ENCODE assay signal across 13 mouse cellular contexts in genomic region chr17:31580344-31580743, GRCm38 (mm10). TPM values are rescaled to one million over a fixed set of nuclear protein-coding genes. Genes with fewer than 3 reads are reported as not detected.
DNase-seq lines count a peak whose midpoint lies in the region; ATAC-seq lines count a peak whose summit lies in the region.
"Had no signal": no experiment of that assay in that cellular context is flagged by ENCODE, and none has a peak within 500 bp of the region (broad histone marks: within the 10 kb centered on the region; RNA-seq: fewer than 3 reads in every experiment).

No protein-coding gene starts in this region.

- peaks cover 11% of the 10 kb centered on the region; the same call in 1 of the 2 replicates for H3K36me3 ChIP-seq in forebrain, embryonic 13.5 days (ENCODE audit: poor library complexity, severe bottlenecking)
- no peaks in the 10 kb centered on the region for H3K36me3 ChIP-seq in forebrain, embryonic 11.5 days (ENCODE audit: control insufficient read depth, insufficient read depth, low read length)
- no peaks in the 10 kb centered on the region for H3K36me3 ChIP-seq in forebrain, embryonic 16.5 days (ENCODE audit: control insufficient read depth, insufficient read depth)
- H3K36me3 ChIP-seq in midbrain, embryonic 12.5 days: peaks cover 3% of the 10 kb centered on the region; the same call in 1 of the 2 replicates

- H3K27me3 ChIP-seq in forebrain, embryonic 13.5 days: no peaks in the 10 kb centered on the region
- H3K27me3 ChIP-seq in forebrain, embryonic 11.5 days (ENCODE audit: control insufficient read depth, insufficient read depth, low read length): no peaks in the 10 kb centered on the region
- no peaks in the 10 kb centered on the region for H3K27me3 ChIP-seq in forebrain, embryonic 16.5 days (replicated peaks; ENCODE audit: control insufficient read depth, insufficient read depth, low read length)
- no peaks in the 10 kb centered on the region for H3K27me3 ChIP-seq in midbrain, embryonic 12.5 days
- H3K27me3 ChIP-seq: embryonic facial prominence, embryonic 15.5 days had no signal

- peak overlapping the region; percentile 88 for H3K27ac ChIP-seq in forebrain, embryonic 13.5 days
- no peak overlapping the region for H3K27ac ChIP-seq in forebrain, embryonic 11.5 days (ENCODE audit: low read depth, low read length)
- peak overlapping the region; percentile 71 for H3K27ac ChIP-seq in forebrain, embryonic 16.5 days (ENCODE audit: low read length)
- H3K27ac ChIP-seq in midbrain, embryonic 12.5 days (replicated peaks): peak overlapping the region; percentile 72
- H3K27ac ChIP-seq: embryonic facial prominence, embryonic 15.5 days; layer of hippocampus, adult 2 months had no signal

- 31% methylated on average over 3 of the region's 3 CpGs for WGBS in forebrain, embryonic 13.5 days
- WGBS in forebrain, embryonic 11.5 days: 72% methylated on average over 3 of the region's 3 CpGs
- WGBS in forebrain, embryonic 16.5 days: 10% methylated on average over 3 of the region's 3 CpGs
- WGBS in midbrain, embryonic 12.5 days: 42% methylated on average over 3 of the region's 3 CpGs

- DNase-seq in forebrain, embryonic 11.5 days (ENCODE audit: low spot score): no peak
- DNase-seq in ES-CJ7 (ENCODE audit: low read depth, low spot score): peak; percentile 92
- DNase-seq in adrenal gland, adult 2 months: no peak
- no peak for DNase-seq in gastrocnemius, postnatal 25 days
- DNase-seq in adrenal gland, postnatal 25 days: no peak
- DNase-seq: heart, postnatal 36 days; kidney, adult 8-10 months had no signal

- H3K4me1 ChIP-seq in forebrain, embryonic 13.5 days: peaks cover 37% of the 10 kb centered on the region
- peaks cover 9% of the 10 kb centered on the region; the same call in 1 of the 2 replicates for H3K4me1 ChIP-seq in forebrain, embryonic 11.5 days (replicated peaks; ENCODE audit: control insufficient read depth, insufficient read depth, low read length)
- H3K4me1 ChIP-seq in forebrain, embryonic 16.5 days (replicated peaks; ENCODE audit: control insufficient read depth, insufficient read depth, low read length): peaks cover 25% of the 10 kb centered on the region
- peaks cover 20% of the 10 kb centered on the region for H3K4me1 ChIP-seq in midbrain, embryonic 12.5 days

- ATAC-seq in forebrain, embryonic 13.5 days: peak; percentile 90
- ATAC-seq in forebrain, embryonic 11.5 days (replicated peaks; ENCODE audit: low FRiP score): no peak
- peak; percentile 89 for ATAC-seq in forebrain, embryonic 16.5 days
- ATAC-seq in midbrain, embryonic 12.5 days (ENCODE audit: low FRiP score, low read depth): peak; percentile 62; the same call in 1 of the 2 replicates

- no peak overlapping the region for H3K4me3 ChIP-seq in forebrain, embryonic 13.5 days
- H3K4me3 ChIP-seq in forebrain, embryonic 11.5 days (ENCODE audit: low read depth, low read length): no peak overlapping the region
- no peak overlapping the region for H3K4me3 ChIP-seq in forebrain, embryonic 16.5 days (replicated peaks; ENCODE audit: low read length)
- no peak overlapping the region for H3K4me3 ChIP-seq in midbrain, embryonic 12.5 days
- H3K4me3 ChIP-seq: embryonic facial prominence, embryonic 15.5 days; layer of hippocampus, adult 2 months had no signal

- peak overlapping the region; percentile 10; the same call in 1 of the 2 replicates for H3K4me2 ChIP-seq in forebrain, embryonic 13.5 days
- H3K4me2 ChIP-seq in forebrain, embryonic 11.5 days (ENCODE audit: low read depth, low read length, severe bottlenecking): no peak overlapping the region
- H3K4me2 ChIP-seq in forebrain, embryonic 16.5 days (ENCODE audit: low read length): peak overlapping the region; percentile 24
- no peak overlapping the region for H3K4me2 ChIP-seq in midbrain, embryonic 12.5 days (replicated peaks)
- H3K4me2 ChIP-seq: embryonic facial prominence, embryonic 15.5 days had no signal

- no peaks in the 10 kb centered on the region for H3K9me3 ChIP-seq in forebrain, embryonic 13.5 days (replicated peaks)
- H3K9me3 ChIP-seq in forebrain, embryonic 11.5 days (ENCODE audit: control insufficient read depth, low read length): no peaks in the 10 kb centered on the region
- no peaks in the 10 kb centered on the region for H3K9me3 ChIP-seq in forebrain, embryonic 16.5 days (ENCODE audit: control insufficient read depth, low read length)
- H3K9me3 ChIP-seq in midbrain, embryonic 12.5 days: no peaks in the 10 kb centered on the region
- H3K9me3 ChIP-seq: embryonic facial prominence, embryonic 15.5 days had no signal

- H3K9ac ChIP-seq in forebrain, embryonic 13.5 days: peak overlapping the region; percentile 17; the same call in 1 of the 2 replicates
- H3K9ac ChIP-seq in forebrain, embryonic 11.5 days (ENCODE audit: low read length): no peak overlapping the region
- H3K9ac ChIP-seq in forebrain, embryonic 16.5 days (replicated peaks; ENCODE audit: low read depth, low read length): no peak overlapping the region
- no peak overlapping the region for H3K9ac ChIP-seq in midbrain, embryonic 12.5 days (replicated peaks)
- H3K9ac ChIP-seq: embryonic facial prominence, embryonic 15.5 days had no signal

RNA-seq across cellular contexts. Expression of gene Pknox1, which starts 15.8 kb away (rescaled TPM):
- polyA plus RNA-seq in forebrain, embryonic 13.5 days (2015; fragmentation: Nextera tagmentation; extraction: Ambion mirVana): 29.6 and 30.5 TPM in 2 replicates
- polyA plus RNA-seq in forebrain, embryonic 11.5 days (2014; fragmentation: Nextera tagmentation; extraction: Ambion mirVana): 29.8 and 31.1 TPM in 2 replicates
- polyA plus RNA-seq in forebrain, embryonic 16.5 days (2015; fragmentation: Nextera tagmentation; extraction: Ambion mirVana): 32.2 and 36.0 TPM in 2 replicates
- 25.2 and 25.7 TPM in 2 replicates for polyA plus RNA-seq in midbrain, embryonic 12.5 days (2016; fragmentation: Nextera tagmentation; extraction: Ambion mirVana)
- 10 to 100 TPM; 20.6 to 24.3 TPM for total RNA-seq in adrenal gland, adult 2 months (2021)
- 12.0 and 17.2 TPM in 2 replicates for polyA plus RNA-seq in adrenal gland, adult 2 months (2012; rRNA removed)
- 1 to 10 TPM; 5.9 to 7.0 TPM for total RNA-seq in gastrocnemius, postnatal 25 days (2021)
- 23.9 and 25.0 TPM in 2 replicates for total RNA-seq in adrenal gland, postnatal 25 days (2021)

RNA-seq across cellular contexts. Expression of gene Cbs, which starts 56.7 kb away (rescaled TPM):
- polyA plus RNA-seq in forebrain, embryonic 13.5 days (2015; fragmentation: Nextera tagmentation; extraction: Ambion mirVana): 4.4 and 5.3 TPM in 2 replicates
- polyA plus RNA-seq in forebrain, embryonic 11.5 days (2014; fragmentation: Nextera tagmentation; extraction: Ambion mirVana): 1.4 and 1.9 TPM in 2 replicates
- 8.7 and 12.9 TPM in 2 replicates for polyA plus RNA-seq in forebrain, embryonic 16.5 days (2015; fragmentation: Nextera tagmentation; extraction: Ambion mirVana)
- 1.2 and 1.3 TPM in 2 replicates for polyA plus RNA-seq in midbrain, embryonic 12.5 days (2016; fragmentation: Nextera tagmentation; extraction: Ambion mirVana)
- 1 to 10 TPM; 6.4 to 8.1 TPM for total RNA-seq in adrenal gland, adult 2 months (2021)
- 1.9 and 2.1 TPM in 2 replicates for polyA plus RNA-seq in adrenal gland, adult 2 months (2012; rRNA removed)
- total RNA-seq in gastrocnemius, postnatal 25 days (2021): 1 to 10 TPM in 1 of 2 experiments, under 1 TPM in 1; 0.59 to 1.7 TPM
- 6.2 and 8.5 TPM in 2 replicates for total RNA-seq in adrenal gland, postnatal 25 days (2021)
- total RNA-seq: megakaryocyte progenitor cell, adult 5-6 weeks had no signal

Comparison
In these comparisons a context has a peak if more than half of its experiments do, and no peak if none do; other contexts are left out.
1. H3K4me2 ChIP-seq: peak in forebrain, embryonic 13.5 days (single experiment) and forebrain, embryonic 16.5 days (single experiment); none in forebrain, embryonic 11.5 days (single experiment) and midbrain, embryonic 12.5 days (single experiment).